Mouse (Mus musculus) CH12.LX (cell line): ENCODE data around the gene Rubcnl.

Experiments
- CTCF ChIP-seq, 2 experiments: IDR thresholded peaks in 1 of 2; conservative IDR thresholded peaks in 1 of 2; 2 replicates each; pipeline ENCODE4 v1.5.1; 2011 to 2012; ENCODE audit warnings: low read depth in 2 of 2, low read length in 2 of 2, improper control_type of control experiment in 1 of 2, inconsistent platforms in 1 of 2, mild to moderate bottlenecking in 1 of 2, moderate library complexity in 1 of 2
- EP300 ChIP-seq: IDR thresholded peaks from 2 replicates; pipeline ENCODE4 v1.6.1; 2011; ENCODE audit warnings: low read length, improper control_type of control experiment
- KAT2A ChIP-seq: IDR thresholded peaks from 2 replicates; pipeline ENCODE4 v1.6.1; 2012; ENCODE audit warnings: low read length, improper control_type of control experiment, inconsistent platforms; ENCODE audit not compliant: insufficient replicate concordance
- MAX ChIP-seq: IDR thresholded peaks from 2 replicates; pipeline ENCODE4 v1.6.1; 2011; ENCODE audit warnings: low read length, improper control_type of control experiment
- MYC ChIP-seq: IDR thresholded peaks from 2 replicates; pipeline ENCODE4 v1.6.1; 2011; ENCODE audit warnings: low read depth, mild to moderate bottlenecking, improper control_type of control experiment, low read length
- POLR2A ChIP-seq: IDR thresholded peaks from 2 replicates; pipeline ENCODE4 v1.6.1; 2011; ENCODE audit warnings: low read depth, mild to moderate bottlenecking, improper control_type of control experiment, low read length
- RAD21 ChIP-seq: IDR thresholded peaks from 2 replicates; pipeline ENCODE4 v1.6.1; 2011; ENCODE audit warnings: low read depth, mild to moderate bottlenecking, low read length, improper control_type of control experiment, moderate library complexity
- SIN3A ChIP-seq: IDR thresholded peaks from 2 replicates; pipeline ENCODE4 v1.6.1; 2012; ENCODE audit warnings: low read length, improper control_type of control experiment, inconsistent platforms
- TCF12 ChIP-seq: IDR thresholded peaks from 2 replicates; pipeline ENCODE4 v1.6.1; 2014; ENCODE audit warnings: low read depth, mild to moderate bottlenecking, inconsistent platforms, low read length, improper control_type of control experiment
- USF1 ChIP-seq: IDR thresholded peaks from 2 replicates; pipeline ENCODE4 v1.6.1; 2014; ENCODE audit warnings: low read depth, mild to moderate bottlenecking, inconsistent platforms, low read length, improper control_type of control experiment
- ZC3H11A ChIP-seq: IDR thresholded peaks from 2 replicates; pipeline ENCODE4 v1.6.1; 2012; ENCODE audit warnings: low read depth, mild to moderate bottlenecking, inconsistent platforms, low read length, improper control_type of control experiment

DNA sequence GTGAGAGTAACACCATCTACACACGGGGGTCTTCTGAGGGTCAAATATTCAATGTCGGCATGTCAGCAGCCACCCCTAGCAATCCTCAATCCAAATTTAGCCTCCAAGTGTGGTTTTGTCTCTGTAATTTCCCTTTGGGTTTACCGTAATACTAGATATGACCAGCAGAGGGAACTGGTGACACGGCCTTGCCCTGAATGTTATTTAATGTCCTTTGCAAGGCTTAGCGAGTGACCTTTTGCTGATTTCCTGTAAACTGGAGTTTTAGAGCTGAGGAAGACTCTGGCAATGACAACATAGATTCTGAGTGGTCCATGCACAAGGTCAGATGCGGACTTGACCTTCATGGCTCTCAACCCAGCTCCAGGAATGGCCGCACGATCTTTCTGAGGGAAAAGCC, 44.7 kb downstream of the Rubcnl start:
- TF ChIP-seq SIN3A = no peak
- TF ChIP-seq USF1 = no peak
- no peak for TF ChIP-seq TCF12
- no peak for TF ChIP-seq EP300
- no peak for TF ChIP-seq POLR2A
- peak; percentile 96 for TF ChIP-seq RAD21
- peak; percentile 44; the same call in 1 of the 2 replicates for TF ChIP-seq ZC3H11A
- no peak for TF ChIP-seq KAT2A
- TF ChIP-seq MAX = no peak
- TF ChIP-seq MYC = no peak
- TF ChIP-seq CTCF (conservative IDR thresholded peaks at IDR 0.05 in 1 of 2, IDR thresholded peaks at IDR 0.05 in 1 of 2; ENCODE audit: low read depth in 2 of 2, low read length in 2 of 2) = peak; percentile 81 to 82
